Mouse (Mus musculus) MEL (cell line): Measurements from ENCODE around the gene Ap2a1.

Source experiments
- EP300 ChIP-seq, 2 experiments: IDR thresholded peaks; 2 replicates each; pipeline ENCODE4 v1.6.1; 2011; ENCODE audit warnings: improper control_type of control experiment in 2 of 2, low read length in 2 of 2, low read depth in 1 of 2, mild to moderate bottlenecking in 1 of 2
- MAFK ChIP-seq: IDR thresholded peaks from 2 replicates; pipeline ENCODE4 v1.6.1; 2011; ENCODE audit warnings: low read depth, mild to moderate bottlenecking, low read length, improper control_type of control experiment, borderline replicate concordance
- MEF2A ChIP-seq: IDR thresholded peaks from 2 replicates; pipeline ENCODE4 v1.6.1; 2014; ENCODE audit warnings: low read depth, mild to moderate bottlenecking, inconsistent platforms, low read length, improper control_type of control experiment; ENCODE audit not compliant: poor library complexity, insufficient replicate concordance, severe bottlenecking; ENCODE audit errors: extremely low read depth
- POLR2A ChIP-seq, 2 experiments: IDR thresholded peaks; 2 replicates each; pipeline ENCODE4 v1.6.1; 2011 to 2012; ENCODE audit warnings: low read length in 2 of 2, mild to moderate bottlenecking in 2 of 2, control low read depth in 1 of 2, improper control_type of control experiment in 1 of 2, low read depth in 1 of 2, moderate library complexity in 1 of 2; ENCODE audit not compliant: control insufficient read depth in 1 of 2, insufficient read depth in 1 of 2, poor library complexity in 1 of 2
- ZKSCAN1 ChIP-seq: IDR thresholded peaks from 2 replicates; pipeline ENCODE4 v1.6.1; 2012; ENCODE audit warnings: low read depth, mild to moderate bottlenecking, inconsistent platforms, low read length, improper control_type of control experiment, moderate library complexity

GRCm38 (mm10) chr7:44866276-44867009 is 62.9 kb downstream of the Ap2a1 start:
- TF ChIP-seq ZKSCAN1 = no peak
- TF ChIP-seq EP300 (IDR thresholded peaks at IDR 0.05; ENCODE audit: low read depth in 1 of 2, low read length in 2 of 2) = no peak
- no peak for TF ChIP-seq POLR2A (IDR thresholded peaks at IDR 0.05; ENCODE audit: control insufficient read depth in 1 of 2, insufficient read depth in 1 of 2, low read depth in 1 of 2, low read length in 2 of 2, poor library complexity in 1 of 2)
- TF ChIP-seq MEF2A = no peak
- TF ChIP-seq MAFK = no peak
